Mouse (Mus musculus) layer of hippocampus, adult 18-20 months (tissue): ENCODE results near the gene Nfu1. TPM values are rescaled to one million over a fixed set of nuclear protein-coding genes. Genes with fewer than 3 reads are reported as not detected.
"Not testable (repeated sequence)": the region's sequence is repeated elsewhere in the genome, so short reads cannot be mapped to it uniquely, and the experiment has no call there.

Source experiments
- DNase-seq, 2 experiments: peaks; one replicate each; pipeline ENCODE4 v3.0.0; 2022; ENCODE audit warnings: low spot score in 2 of 2
- total RNA-seq, 2 experiments: library from RNA; stranded (reverse); gene quantifications; 2 replicates each; pipeline ENCODE4 v1.2.3; 2021

The Nfu1 gene
- total RNA-seq, 2 experiments from 2014 or later, result 58.4 to 61.1 TPM

DNA sequence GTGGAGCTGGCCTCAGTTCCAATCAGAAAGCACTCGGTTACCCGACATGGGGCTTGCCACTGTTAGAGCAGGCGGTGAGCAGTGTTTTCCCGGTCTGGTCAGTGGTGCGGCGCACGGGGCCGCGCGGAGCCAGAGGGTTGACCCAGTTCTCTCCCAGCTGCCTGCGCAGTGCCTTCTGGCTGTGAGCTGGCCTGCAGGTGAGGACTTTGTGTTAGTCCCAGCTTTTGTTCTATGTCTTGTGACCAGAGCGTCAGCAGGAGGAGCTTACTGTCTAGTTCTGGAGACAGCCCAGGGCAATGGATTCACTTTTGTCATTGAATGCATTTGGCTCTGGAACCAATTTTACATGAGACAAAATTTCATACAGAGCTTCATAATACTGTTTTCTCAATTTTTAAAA lies 12.8 kb downstream of the Nfu1 start:
- DNase-seq, result no peak

DNA sequence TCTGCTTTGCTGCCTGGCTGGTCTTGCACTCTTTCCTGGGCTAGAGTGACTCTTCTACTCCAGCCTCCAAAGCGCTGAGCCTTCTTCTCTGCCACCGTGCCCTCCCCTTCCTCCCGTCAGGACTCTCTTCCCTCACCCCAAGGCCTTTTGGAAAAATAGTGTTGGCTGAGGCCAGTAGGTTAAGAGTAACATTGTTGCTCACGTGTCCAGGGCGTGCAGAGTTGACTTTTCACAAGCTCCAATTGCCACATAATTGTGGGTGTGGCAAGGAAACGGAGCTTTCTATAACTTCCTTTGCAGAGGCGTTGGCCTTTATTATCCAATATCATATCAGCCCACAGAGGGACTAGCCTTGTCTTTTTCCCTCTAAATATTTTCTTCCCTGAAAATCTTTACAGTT lies 17.9 kb downstream of the Nfu1 start:
- DNase-seq, result no peak

- no peak for DNase-seq
Observed at GRCm38 (mm10) chr6:87028881-87029280, 19.8 kb downstream of the Nfu1 start.

- not testable (repeated sequence) for DNase-seq
Observed at GRCm38 (mm10) chr6:87031310-87031709, 22.3 kb downstream of the Nfu1 start.

- DNase-seq, result no peak
Observed at GRCm38 (mm10) chr6:87032401-87032800, 23.4 kb downstream of the Nfu1 start.

DNA sequence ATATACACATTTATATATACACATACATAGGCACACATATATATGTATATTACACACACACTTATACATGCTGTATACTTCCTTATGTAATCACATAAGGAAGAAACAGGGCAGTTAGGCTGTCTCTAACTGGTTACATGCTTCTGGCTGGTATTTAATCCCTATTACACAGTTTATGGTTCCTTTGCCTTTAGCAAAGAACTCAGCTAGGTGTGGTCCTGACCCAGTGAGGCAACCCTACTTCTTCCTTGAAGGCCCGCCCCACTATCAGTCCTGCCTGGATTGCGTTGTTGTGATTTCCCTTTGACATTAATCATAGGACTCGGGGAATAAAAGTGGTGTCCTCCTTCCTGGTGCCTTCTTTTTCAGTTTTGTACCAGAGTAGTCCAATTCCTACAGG lies 25.4 kb downstream of the Nfu1 start:
- DNase-seq, result no peak

DNA sequence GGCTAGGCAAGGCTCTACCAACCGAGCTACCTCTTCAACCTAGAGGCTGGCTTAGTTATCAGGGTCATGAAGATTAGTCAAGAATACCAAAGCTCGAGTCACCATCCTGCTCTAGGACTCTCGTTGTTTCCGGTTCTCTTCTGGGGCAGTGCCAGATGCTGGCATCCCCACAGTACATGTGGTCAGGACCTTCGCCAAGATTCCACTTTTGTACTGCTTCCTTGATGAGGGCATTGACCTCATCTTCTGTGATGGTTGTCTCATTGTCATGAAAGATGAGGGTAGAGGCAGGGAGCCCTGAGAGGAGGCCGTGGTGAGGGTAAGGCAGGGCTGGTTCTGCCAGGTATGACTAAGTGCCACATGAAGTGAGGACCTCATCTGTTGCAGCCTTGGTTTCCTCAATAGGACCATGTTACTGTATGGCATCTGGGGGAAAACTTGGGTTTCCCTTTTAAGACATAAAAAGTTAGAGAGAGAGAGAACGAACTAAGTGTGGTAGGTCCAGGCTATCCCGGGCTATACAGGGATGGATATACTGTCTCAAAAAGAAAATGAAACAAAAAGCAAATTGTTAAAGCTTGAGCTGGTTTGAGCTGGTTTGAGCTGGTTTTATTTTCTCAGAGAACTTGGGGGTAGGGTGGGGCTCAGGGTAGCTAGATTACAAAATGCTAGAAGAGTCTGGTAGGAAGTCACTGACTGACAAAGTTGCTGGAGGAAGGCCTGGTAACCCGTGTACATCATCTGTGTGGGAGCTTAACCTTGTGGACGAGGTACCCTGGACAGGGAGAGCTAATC lies 29.0 kb downstream of the Nfu1 start:
- DNase-seq, result no peak

DNA sequence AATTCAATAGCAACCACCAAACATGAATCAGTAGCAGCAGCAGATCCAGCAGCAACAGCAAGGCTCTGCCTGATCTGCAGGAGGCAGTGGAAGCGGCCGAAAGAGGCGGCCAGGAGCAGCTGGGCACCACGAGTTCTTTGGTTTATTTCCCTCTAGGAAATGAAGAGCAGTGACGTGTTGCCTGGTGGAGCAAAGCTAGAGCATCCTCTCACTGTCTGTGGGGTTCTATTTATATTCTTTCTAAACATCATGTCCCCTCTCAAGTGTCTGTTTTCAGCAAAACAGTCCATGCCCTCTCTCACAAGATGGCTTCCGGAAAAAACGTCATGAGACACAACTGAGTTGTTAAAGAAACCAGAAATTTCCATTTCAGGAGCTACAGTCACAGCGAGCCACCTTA lies 30.1 kb downstream of the Nfu1 start:
- DNase-seq, result no peak

GRCm38 (mm10) chr6:87040971-87041370 lies 31.9 kb downstream of the Nfu1 start:
- peak in 1 of 2 experiments; percentile 39 for DNase-seq

DNA sequence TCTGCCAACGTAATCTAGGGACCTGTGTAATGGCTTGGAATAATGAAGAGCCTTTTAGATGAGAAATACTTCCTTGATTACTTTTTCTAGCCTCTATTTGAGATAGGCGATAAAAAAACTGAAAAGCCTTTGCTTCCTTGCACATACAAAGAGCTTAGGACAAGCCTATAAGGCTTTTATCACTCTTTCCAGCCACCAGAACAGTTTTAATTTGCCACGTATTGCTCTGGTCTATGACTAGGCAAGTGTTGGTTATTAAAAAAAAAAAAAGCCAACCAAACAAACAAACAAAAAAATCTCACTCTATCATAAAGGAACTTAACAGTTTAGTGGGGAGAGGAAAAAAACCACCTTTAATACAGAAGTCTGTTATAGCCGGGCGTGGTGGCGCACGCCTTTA lies 32.4 kb downstream of the Nfu1 start:
- DNase-seq, result no peak

GRCm38 (mm10) chr6:87042004-87042336 lies 32.9 kb downstream of the Nfu1 start:
- DNase-seq, result no peak

DNA sequence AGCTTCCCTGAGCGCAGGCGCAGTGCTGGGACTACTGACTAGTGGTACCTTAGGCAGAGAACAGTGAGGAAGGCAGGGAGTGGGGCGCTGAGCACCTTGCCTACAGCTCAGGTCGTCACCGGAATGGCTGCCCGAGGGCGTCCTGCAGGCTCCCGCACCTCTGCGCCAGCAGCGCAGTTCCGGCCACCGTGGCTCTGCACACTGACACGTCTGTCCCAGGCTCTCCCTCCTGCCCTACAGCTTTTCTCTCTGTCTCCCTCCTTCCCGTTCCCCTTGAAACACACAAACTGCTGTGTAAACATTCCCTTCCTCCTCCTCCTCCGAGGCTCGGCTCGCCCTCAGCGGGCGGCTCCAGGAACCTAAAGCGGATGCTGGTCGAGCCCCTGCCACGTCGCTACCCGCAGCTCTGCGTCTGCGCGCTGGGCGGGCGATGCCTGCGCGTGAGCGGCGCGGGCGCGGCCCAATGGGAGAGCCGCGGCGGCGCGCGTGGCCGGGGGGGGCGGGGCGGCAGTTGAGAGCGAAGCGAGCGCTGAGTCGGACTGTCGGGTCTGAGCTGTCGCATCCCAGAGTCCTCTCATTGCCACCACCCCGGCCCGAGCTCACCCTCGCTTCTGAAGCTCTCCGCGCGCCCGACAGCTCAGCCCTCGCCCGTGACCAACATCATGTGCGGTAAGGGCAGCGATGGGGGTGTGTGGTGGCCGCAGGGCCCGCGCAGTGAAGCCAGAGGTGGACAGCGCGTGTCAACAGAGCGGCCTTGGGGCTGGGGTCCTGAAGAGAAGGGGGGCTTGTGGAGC lies 33.5 kb downstream of the Nfu1 start, which contains the start of gene Gfpt1:
TSS of gene Gfpt1 (plus strand) at position 510 of the 794 bp plus-strand sequence.
- peak; percentile 92 to 96 for DNase-seq

DNA sequence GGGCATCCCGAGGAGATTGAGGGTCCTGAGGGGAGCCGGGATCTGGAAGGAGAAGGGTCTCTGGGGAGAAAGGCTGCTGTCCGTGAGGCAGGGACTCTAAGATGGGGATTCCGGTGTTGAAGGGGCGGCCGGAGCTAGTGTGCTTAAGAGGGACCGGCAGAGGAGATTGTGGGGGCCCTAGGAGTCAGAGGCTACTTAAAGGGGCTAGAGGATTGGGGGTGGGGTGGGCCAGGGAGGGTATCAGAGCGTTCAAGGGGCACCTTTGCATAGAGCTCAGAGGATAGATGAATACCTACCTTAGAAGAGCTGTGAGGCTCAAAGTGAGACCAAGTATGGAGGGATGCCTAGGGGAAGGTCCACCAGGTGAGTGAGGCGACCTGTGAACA lies 34.1 kb downstream of the Nfu1 start:
- DNase-seq, result no peak

- no peak for DNase-seq
Observed at GRCm38 (mm10) chr6:87044895-87045294, 35.9 kb downstream of the Nfu1 start.

- no peak for DNase-seq
Observed at GRCm38 (mm10) chr6:87045507-87045906, 36.5 kb downstream of the Nfu1 start.

DNA sequence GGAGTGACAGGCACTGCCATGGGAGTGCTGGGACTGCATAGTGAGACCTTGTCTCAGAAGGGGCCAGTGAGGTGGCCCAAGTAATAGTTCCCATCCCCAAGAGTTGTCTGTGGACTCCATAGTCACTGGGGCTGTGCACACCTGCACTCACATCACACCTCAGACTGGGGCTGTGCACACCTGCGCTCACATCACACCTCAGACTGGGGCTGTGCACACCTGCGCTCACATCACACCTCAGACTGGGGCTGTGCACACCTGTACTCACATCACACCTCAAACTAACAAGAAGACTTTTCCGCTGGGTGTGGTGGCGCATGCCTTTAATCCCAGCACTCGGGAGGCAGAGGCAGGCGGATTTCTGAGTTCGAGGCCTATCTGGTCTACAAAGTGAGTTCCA lies 39.7 kb downstream of the Nfu1 start:
- DNase-seq, result not testable (repeated sequence)

GRCm38 (mm10) chr6:87051886-87052425 lies 42.9 kb downstream of the Nfu1 start:
- DNase-seq, result peak in 1 of 2 experiments; percentile 9

- no peak for DNase-seq
Observed at GRCm38 (mm10) chr6:87054193-87054592, 45.2 kb downstream of the Nfu1 start.

GRCm38 (mm10) chr6:87059754-87060153 lies 50.7 kb downstream of the Nfu1 start:
- DNase-seq, result no peak

DNA sequence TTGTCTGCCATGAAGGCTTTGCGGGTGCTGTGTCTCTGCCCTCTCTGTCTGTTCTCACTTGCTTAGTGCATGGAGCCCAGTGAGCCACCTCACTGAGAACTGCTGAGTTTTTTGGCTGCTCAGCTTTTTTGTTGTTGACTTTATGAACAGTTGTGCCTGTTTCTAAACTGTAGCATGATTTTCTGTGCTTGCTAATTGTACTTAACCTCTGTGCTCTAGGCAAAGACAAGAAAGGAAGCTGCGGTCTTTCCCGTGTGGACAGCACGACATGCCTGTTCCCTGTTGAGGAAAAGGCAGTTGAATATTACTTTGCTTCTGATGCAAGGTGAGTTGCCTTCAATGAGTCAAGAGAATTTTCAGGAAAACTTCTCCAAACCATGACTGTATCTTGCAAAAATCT lies 54.5 kb downstream of the Nfu1 start:
- DNase-seq, result no peak

DNA sequence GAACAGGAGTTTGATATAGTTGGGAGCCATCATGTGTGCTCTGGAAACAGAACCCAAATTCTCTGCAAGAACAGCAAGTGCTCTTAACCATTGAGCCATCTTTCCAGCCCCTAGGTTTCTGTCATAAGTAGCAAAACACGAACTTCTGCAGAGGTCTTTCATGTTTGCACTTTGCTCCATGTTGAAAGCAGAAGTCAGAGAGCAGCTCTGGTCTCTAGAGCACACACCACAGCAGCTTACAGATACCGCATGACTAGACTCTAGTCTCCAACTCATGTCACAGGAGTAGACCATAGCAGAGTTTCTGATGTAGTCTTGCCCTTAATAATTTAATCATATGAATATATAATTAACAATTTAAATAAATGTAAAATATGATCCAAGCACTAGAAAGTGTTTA lies 59.2 kb downstream of the Nfu1 start:
- DNase-seq, result no peak

- no peak for DNase-seq
Observed at GRCm38 (mm10) chr6:87069195-87069900, 60.3 kb downstream of the Nfu1 start.
